Comparison of ENCODE assay signal across 8 mouse cellular contexts in the genomic region with DNA sequence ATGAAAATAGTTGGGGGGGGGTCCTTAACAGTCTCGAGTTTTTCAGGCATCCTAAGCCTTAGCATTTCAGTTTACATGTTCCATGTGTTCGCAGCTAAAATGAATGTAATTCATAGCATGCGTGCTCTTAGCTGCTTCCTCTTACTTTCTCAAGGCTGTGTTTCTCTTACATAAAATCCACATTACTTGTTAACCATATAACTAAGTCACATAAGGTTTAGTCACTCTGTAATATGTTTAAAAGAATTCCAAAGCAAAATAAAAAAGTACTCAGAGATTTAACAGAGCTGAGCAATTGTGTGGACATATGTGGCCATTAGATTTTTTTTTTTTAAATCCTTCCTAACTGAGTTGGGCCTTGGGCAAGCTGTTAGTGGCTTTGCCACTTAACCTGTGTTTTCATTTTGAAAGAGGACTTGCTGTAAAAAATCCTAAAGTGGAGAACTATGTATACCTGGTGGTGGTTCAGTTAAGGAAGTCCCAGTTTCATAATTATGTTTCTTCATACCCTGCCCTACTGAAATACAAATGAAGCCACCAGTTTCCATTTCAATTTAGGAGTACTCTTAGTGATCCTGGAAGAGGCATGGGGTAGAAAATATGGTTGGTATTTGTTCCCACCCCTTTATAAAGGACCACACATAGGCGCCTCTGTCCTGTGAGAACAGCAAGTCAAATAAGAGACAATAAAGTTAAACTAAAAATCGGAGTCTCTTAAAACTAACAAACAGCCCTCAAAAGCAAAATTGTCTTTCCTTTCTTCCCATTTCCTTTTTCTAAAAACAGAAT. TPM values are rescaled to one million over a fixed set of nuclear protein-coding genes. Genes with fewer than 3 reads are reported as not detected.
DNase-seq lines count a peak whose midpoint lies in the region; ATAC-seq and TF ChIP-seq lines count a peak whose summit lies in the region.

No protein-coding gene starts in this region.

- no peak for DNase-seq in heart, adult 9 months (ENCODE audit: low spot score in 2 of 2)
- DNase-seq in embryonic facial prominence, embryonic 11.5 days (ENCODE audit: low spot score): peak; percentile 33
- DNase-seq in hindbrain, postnatal 0 days (ENCODE audit: low spot score): peak; percentile 23
- DNase-seq in left cerebral cortex, postnatal 4 days: no peak
- no peak for DNase-seq in right cerebral cortex, postnatal 25 days
- DNase-seq in layer of hippocampus, adult 9-11 months: no peak

- no peak for ATAC-seq in heart, embryonic 12.5 days (ENCODE audit: insufficient number of reproducible peaks, low FRiP score)
- ATAC-seq in embryonic facial prominence, embryonic 11.5 days (replicated peaks; ENCODE audit: insufficient number of reproducible peaks, low FRiP score, low TSS enrichment, low read depth): no peak
- no peak for ATAC-seq in hindbrain, postnatal 0 days
- ATAC-seq in midbrain, embryonic 15.5 days (replicated peaks): no peak

- H3K9me3 ChIP-seq in heart, embryonic 12.5 days (replicated peaks): no peaks in the 10 kb centered on the region
- no peaks in the 10 kb centered on the region for H3K9me3 ChIP-seq in embryonic facial prominence, embryonic 11.5 days (replicated peaks; ENCODE audit: control insufficient read depth, low read length)
- H3K9me3 ChIP-seq in hindbrain, postnatal 0 days (ENCODE audit: low read length): no peaks in the 10 kb centered on the region
- H3K9me3 ChIP-seq in midbrain, embryonic 15.5 days: no peaks in the 10 kb centered on the region

- peak overlapping the region; percentile 83 for H3K27ac ChIP-seq in heart, embryonic 12.5 days (ENCODE audit: poor library complexity, severe bottlenecking)
- H3K27ac ChIP-seq in embryonic facial prominence, embryonic 11.5 days (replicated peaks; ENCODE audit: low read depth, low read length): peak overlapping the region; percentile 100; the same call in 1 of the 2 replicates
- peak overlapping the region; percentile 96 for H3K27ac ChIP-seq in hindbrain, postnatal 0 days
- peak overlapping the region; percentile 99 for H3K27ac ChIP-seq in midbrain, embryonic 15.5 days

- intact Hi-C loops in left cerebral cortex, postnatal 4 days (cut with DNase I): loop anchor here (5.0 to 10.0 kb wide), 7 partner anchors 105 to 1025 kb away; no protein-coding TSS in a partner anchor

- 4% methylated on average over 5 of the region's 5 CpGs for WGBS in heart, embryonic 12.5 days
- 1% methylated on average over 5 of the region's 5 CpGs for WGBS in embryonic facial prominence, embryonic 11.5 days
- WGBS in hindbrain, postnatal 0 days: 8% methylated on average over 5 of the region's 5 CpGs
- 2% methylated on average over 5 of the region's 5 CpGs for WGBS in midbrain, embryonic 15.5 days

- peak overlapping the region; percentile 82 for H3K4me3 ChIP-seq in heart, embryonic 12.5 days
- peak overlapping the region; percentile 93 for H3K4me3 ChIP-seq in embryonic facial prominence, embryonic 11.5 days (ENCODE audit: low read depth, low read length)
- H3K4me3 ChIP-seq in hindbrain, postnatal 0 days (ENCODE audit: low read length): peak overlapping the region; percentile 91
- H3K4me3 ChIP-seq in midbrain, embryonic 15.5 days: peak overlapping the region; percentile 83

- peaks cover 31% of the 10 kb centered on the region for H3K4me1 ChIP-seq in heart, embryonic 12.5 days (replicated peaks)
- H3K4me1 ChIP-seq in embryonic facial prominence, embryonic 11.5 days (ENCODE audit: control insufficient read depth, insufficient read depth, low read length): peaks cover 2% of the 10 kb centered on the region; the same call in 1 of the 2 replicates
- peaks cover 5% of the 10 kb centered on the region; the same call in 1 of the 2 replicates for H3K4me1 ChIP-seq in hindbrain, postnatal 0 days (ENCODE audit: insufficient read depth, low read length)
- peaks cover 20% of the 10 kb centered on the region for H3K4me1 ChIP-seq in midbrain, embryonic 15.5 days

- peak overlapping the region; percentile 85 for H3K9ac ChIP-seq in heart, embryonic 12.5 days
- H3K9ac ChIP-seq in embryonic facial prominence, embryonic 11.5 days (replicated peaks; ENCODE audit: low read length): peak overlapping the region; percentile 68
- peak overlapping the region; percentile 85 for H3K9ac ChIP-seq in hindbrain, postnatal 0 days (replicated peaks; ENCODE audit: low read length)
- H3K9ac ChIP-seq in midbrain, embryonic 15.5 days: peak overlapping the region; percentile 95

- no peak for TF ChIP-seq CTCF in hindbrain, postnatal 0 days (IDR thresholded peaks at IDR 0.05; ENCODE audit: low read depth)

- H3K27me3 ChIP-seq in heart, embryonic 12.5 days (replicated peaks): no peaks in the 10 kb centered on the region
- no peaks in the 10 kb centered on the region for H3K27me3 ChIP-seq in embryonic facial prominence, embryonic 11.5 days (ENCODE audit: control insufficient read depth, insufficient read depth, low read length)
- no peaks in the 10 kb centered on the region for H3K27me3 ChIP-seq in hindbrain, postnatal 0 days (ENCODE audit: insufficient read depth, low read length)
- no peaks in the 10 kb centered on the region for H3K27me3 ChIP-seq in midbrain, embryonic 15.5 days (replicated peaks)

- H3K36me3 ChIP-seq in heart, embryonic 12.5 days: no peaks in the 10 kb centered on the region
- no peaks in the 10 kb centered on the region for H3K36me3 ChIP-seq in embryonic facial prominence, embryonic 11.5 days (replicated peaks; ENCODE audit: control insufficient read depth, insufficient read depth, low read depth, low read length)
- H3K36me3 ChIP-seq in hindbrain, postnatal 0 days (ENCODE audit: insufficient read depth, low read length): no peaks in the 10 kb centered on the region
- no peaks in the 10 kb centered on the region for H3K36me3 ChIP-seq in midbrain, embryonic 15.5 days (replicated peaks)

- peak overlapping the region; percentile 90 for H3K4me2 ChIP-seq in heart, embryonic 12.5 days
- H3K4me2 ChIP-seq in embryonic facial prominence, embryonic 11.5 days (ENCODE audit: low read depth, low read length): peak overlapping the region; percentile 49
- H3K4me2 ChIP-seq in hindbrain, postnatal 0 days (ENCODE audit: low read depth, low read length): peak overlapping the region; percentile 73
- peak overlapping the region; percentile 55 for H3K4me2 ChIP-seq in midbrain, embryonic 15.5 days

RNA-seq across cellular contexts. Expression of a gene that starts 2.0 kb away (rescaled TPM):
- polyA plus RNA-seq in heart, embryonic 12.5 days (2016; fragmentation: Nextera tagmentation; extraction: Ambion mirVana): 26.2 and 26.3 TPM in 2 replicates
- 46.0 and 47.8 TPM in 2 replicates for polyA plus RNA-seq in embryonic facial prominence, embryonic 11.5 days (2014; fragmentation: Nextera tagmentation; extraction: Ambion mirVana)
- 44.4 and 51.6 TPM in 2 replicates for total RNA-seq in hindbrain, postnatal 0 days (2014; rRNA removed)
- polyA plus RNA-seq in hindbrain, postnatal 0 days (2015; fragmentation: Nextera tagmentation; extraction: Ambion mirVana): 33.5 and 37.6 TPM in 2 replicates
- polyA plus RNA-seq in midbrain, embryonic 15.5 days (2015; fragmentation: Nextera tagmentation; extraction: Ambion mirVana): 83.0 and 88.2 TPM in 2 replicates
- total RNA-seq in left cerebral cortex, postnatal 4 days (2021): 100 to 1,000 TPM; 284 to 303 TPM

Comparison
In these comparisons a context has a peak if more than half of its experiments do, and no peak if none do; other contexts are left out.
1. DNase-seq: peak in embryonic facial prominence, embryonic 11.5 days (single experiment) and hindbrain, postnatal 0 days (single experiment); none in heart, adult 9 months (0 of 2), left cerebral cortex, postnatal 4 days (single experiment), right cerebral cortex, postnatal 25 days (single experiment) and layer of hippocampus, adult 9-11 months (single experiment).
2. Peak in every context shown above with its lines, with median percentiles within 50 percentile points of each other: H3K27ac ChIP-seq, H3K4me2 ChIP-seq, H3K4me3 ChIP-seq and H3K9ac ChIP-seq.